Mouse (Mus musculus): ENCODE data around the gene Tprn.

DNA sequence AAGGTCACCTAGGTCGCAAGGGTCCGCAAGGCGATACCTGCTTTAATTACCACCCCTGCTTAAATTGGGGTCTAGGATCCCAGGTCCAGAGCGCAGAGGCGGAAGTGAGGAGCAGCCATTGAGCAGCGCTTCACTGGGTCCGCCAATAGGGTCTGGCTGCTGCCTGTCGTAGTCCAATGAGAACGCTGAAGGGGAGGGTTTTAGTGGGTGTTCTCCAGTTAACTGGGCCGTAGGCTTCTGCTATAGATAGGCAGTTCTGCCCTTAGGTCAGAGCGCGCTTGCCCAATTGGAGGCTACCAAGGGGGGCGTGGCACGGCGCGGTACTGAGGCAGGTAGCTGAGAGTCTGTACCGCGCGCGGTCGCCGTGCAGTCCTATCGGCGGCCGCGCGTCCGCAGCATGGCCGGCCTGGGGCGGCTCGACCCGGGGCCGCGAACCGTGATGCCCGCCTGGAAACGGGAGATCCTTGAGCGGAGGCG lies at the start of gene Tprn:
- no peak for TF ChIP-seq CTCF (IDR thresholded peaks at IDR 0.05; ENCODE audit: extremely low read depth, insufficient read depth, low read length)
- peak; percentile 77; the same call in 1 of the 2 replicates for TF ChIP-seq POLR2A (IDR thresholded peaks at IDR 0.05; ENCODE audit: extremely low read depth, insufficient read depth, low read length)
